Mouse (Mus musculus): ENCODE measurements around the gene Tuba1c. TPM values are rescaled to one million over a fixed set of nuclear protein-coding genes. Genes with fewer than 3 reads are reported as not detected.

The Tuba1c gene
- total RNA-seq, 4 experiments from 2014 or later: 41.1 to 59.7 (median 56.5) TPM

- DNase-seq (ENCODE audit: low spot score in 2 of 2): no peak
These were observed 34.7 kb upstream of the Tuba1c start for GRCm38 (mm10) chr15:98994957-98995520.

DNA sequence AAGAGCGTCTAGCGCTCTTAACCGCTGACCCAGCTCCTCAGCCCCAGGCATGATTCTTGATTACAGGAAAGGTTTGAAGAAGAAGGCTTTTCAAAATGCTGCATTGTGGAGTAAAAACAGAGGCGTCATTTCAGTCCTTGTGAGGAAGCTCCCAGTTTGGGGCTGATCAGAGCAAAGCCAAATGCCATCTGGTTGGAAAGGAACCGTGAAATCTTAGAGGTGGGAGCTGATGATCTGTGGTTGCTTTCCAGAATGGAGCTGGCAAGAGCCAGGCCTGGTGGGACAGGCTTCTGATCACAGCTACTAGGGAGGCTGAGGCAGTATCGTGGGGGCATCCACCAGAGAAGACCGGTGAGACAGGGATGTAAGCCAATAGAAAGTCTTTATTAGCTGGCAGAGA lies 32.9 kb upstream of the Tuba1c start:
- DNase-seq (ENCODE audit: low spot score in 2 of 2): no peak

DNA sequence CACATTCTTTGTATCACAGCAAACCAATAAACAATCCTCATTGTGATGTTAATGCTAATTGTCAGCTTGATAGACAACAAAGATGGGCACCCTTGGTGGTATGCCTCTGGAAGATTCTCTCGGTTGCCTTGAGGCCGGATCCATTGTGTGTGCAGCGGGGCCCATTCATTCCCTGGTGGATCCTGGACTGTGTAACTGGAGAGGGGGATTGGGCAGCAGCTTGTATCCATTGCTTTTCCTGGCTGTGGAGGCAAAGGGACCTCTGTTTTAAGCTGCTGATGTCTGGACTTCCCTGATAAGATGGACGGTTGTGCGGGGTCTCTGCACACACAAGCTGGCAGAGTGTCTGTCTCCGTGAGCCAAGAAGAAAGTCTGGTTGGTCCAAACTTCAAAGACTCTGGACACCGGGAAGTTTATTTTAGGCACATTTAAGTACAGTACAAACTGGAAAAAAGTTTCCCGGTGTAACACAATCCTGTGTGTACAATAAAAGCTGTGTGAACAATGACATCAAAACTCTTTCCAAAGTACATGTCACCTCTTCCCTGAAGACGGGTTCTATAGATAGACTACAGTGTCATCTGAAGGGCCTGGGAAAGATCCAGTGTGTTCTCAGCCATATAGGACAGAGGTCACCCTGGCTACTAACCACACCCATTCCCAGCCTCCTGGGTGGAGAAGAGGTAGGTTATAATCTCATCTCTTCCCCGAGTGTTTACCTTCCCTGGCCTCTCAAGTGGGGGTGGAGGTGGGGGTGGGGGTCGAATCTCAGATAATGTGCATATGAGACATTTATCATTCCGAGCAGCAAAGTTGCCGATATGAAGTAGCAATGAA lies 31.5 kb upstream of the Tuba1c start:
- no peak for DNase-seq (ENCODE audit: low spot score in 2 of 2)

- no peak for DNase-seq (ENCODE audit: low spot score in 2 of 2)
These were observed 30.9 kb upstream of the Tuba1c start for GRCm38 (mm10) chr15:98998775-98999157.

- DNase-seq (ENCODE audit: low spot score in 2 of 2): no peak
These were observed 29.0 kb upstream of the Tuba1c start for GRCm38 (mm10) chr15:99000535-99001283.

GRCm38 (mm10) chr15:99001451-99001931 lies 28.2 kb upstream of the Tuba1c start:
- no peak for DNase-seq (ENCODE audit: low spot score in 2 of 2)

DNA sequence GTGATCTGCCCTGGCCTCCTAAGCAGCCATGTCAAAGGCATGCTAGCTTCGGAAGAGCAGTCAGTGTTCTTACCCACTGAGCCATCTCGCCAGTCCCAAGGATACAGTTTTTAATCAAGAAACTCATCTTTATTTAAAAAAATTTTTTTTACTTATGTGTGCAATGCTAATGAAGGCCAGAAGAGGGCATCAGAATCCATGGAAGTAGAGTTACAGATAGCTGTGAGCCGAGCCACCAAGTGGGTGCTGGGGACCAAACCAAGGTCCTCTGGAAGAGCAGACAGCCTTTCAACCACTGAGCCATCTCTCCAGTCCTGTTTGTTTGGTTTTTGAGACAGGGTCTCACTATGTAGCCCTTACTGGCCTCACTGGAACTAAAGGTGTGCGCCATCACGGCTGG lies 26.1 kb upstream of the Tuba1c start:
- DNase-seq (ENCODE audit: low spot score in 2 of 2): no peak

DNA sequence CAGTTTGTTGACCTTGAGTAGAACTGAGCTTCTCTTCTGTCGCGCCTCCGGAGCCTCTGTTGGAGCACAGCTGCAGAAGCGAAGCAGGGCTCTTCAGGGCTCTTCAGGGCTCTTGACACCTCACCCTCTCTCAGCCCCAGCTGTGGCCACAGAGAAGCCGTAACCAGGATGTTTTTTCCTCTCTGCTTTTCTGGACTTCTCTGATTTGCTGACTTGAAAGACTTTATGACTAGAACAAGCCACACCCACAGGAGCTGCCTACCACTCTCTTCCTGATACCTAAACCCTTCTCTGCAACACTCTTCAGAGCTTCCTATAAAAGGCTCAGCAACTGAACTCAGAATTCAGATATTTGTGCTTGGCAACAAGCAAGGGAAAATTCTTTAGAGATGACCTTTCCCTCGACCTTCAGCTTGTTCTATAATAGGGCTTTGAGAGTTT lies 20.9 kb upstream of the Tuba1c start:
- no peak for DNase-seq (ENCODE audit: low spot score in 2 of 2)

DNA sequence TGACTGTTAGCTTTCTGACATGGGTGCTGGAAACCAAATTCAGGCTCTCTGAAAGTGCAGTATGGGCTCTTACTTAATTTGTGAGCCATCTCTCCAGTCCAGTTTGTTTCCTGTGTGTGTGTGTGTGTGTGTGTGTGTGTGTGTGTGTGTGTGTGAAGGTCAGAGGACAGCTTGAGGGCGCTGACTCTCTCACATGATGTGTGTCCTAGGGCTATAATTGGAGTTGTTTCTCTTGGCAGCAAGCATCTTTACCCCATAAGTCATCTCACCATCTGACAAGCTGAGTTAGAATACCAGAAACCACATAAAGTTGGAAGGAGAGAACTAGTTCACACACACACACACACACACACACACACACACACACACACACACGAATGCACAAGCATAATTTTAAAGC lies 18.8 kb upstream of the Tuba1c start:
- DNase-seq (ENCODE audit: low spot score in 2 of 2): no peak

GRCm38 (mm10) chr15:99011946-99012345 lies 17.7 kb upstream of the Tuba1c start:
- no peak for DNase-seq (ENCODE audit: low spot score in 2 of 2)

DNA sequence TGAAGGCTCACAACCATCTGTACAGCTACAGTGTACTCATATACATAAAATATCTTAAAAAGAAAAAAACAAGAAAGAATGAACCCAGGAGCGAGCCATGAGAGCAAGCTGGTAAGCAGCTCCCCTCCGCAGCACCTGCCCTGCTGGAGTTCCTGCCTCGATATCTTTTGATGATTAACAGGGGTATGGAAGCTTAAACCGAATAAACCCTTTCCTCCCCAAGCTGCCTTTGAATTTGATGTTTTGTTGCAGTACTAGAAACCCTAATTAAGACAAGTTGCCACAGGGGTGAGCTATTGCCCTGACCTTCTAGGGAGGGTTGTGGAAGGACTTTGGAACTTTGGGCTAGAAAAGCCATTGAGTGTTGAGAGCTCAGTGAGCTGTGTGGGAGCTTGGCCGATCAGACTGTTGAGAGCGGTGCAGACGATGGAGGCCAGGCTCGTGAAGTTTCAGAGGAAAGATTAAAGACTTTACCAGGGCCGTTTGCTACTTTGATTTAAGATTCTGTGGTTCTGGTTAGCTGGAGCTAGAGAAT lies 15.1 kb upstream of the Tuba1c start:
- no peak for DNase-seq (ENCODE audit: low spot score in 2 of 2)

GRCm38 (mm10) chr15:99017355-99017761 lies 12.3 kb upstream of the Tuba1c start:
- DNase-seq (ENCODE audit: low spot score in 2 of 2): no peak

- no peak for DNase-seq (ENCODE audit: low spot score in 2 of 2)
These were observed 11.7 kb upstream of the Tuba1c start for GRCm38 (mm10) chr15:99017986-99018385.

- no peak for DNase-seq (ENCODE audit: low spot score in 2 of 2)
These were observed 11.1 kb upstream of the Tuba1c start for GRCm38 (mm10) chr15:99018630-99019029.

DNA sequence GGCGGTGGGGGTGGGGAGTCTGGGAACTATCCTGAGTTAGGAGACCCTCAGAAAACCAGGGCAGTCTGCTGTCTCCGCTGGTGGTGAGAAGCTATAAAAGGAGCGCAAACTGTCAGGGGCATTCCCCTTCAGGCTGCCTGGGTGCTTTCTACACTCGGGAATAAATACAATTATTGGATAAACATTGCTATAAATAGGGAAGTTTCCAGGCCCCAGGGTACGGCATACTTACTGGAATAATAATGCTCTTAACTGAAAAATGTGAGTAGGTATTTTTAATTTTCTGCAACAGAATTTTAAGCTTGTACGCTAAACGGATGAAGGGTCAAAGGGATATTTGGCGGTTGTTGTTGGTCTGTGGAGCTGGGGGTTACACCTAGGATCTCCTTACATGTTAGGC lies 10.3 kb upstream of the Tuba1c start:
- no peak for DNase-seq (ENCODE audit: low spot score in 2 of 2)

DNA sequence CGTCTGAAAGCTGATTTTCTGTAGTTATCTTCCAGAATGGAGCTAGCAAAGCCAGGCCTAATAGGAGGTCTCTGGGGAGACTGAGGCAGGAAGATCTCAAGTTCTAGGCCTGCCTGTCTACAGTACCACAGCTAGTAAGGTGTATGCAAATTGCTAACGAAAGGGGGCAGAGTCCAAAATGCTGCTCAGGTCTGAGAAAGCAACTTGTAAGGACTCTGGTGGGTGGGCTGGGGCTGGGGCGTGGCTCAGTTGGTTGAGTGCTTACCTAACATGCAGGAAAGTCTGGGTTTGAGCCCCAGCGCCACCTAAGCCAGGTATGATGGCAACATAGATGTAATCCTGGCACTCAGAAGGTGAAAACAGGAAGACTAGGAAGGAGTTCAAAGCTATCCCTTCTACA lies 9.5 kb upstream of the Tuba1c start:
- DNase-seq (ENCODE audit: low spot score in 2 of 2): no peak

- no peak for DNase-seq (ENCODE audit: low spot score in 2 of 2)
These were observed 8.4 kb upstream of the Tuba1c start for GRCm38 (mm10) chr15:99021255-99021654.

- peak in 1 of 2 experiments; percentile 72 for DNase-seq (ENCODE audit: low spot score in 2 of 2)
These were observed 4.9 kb upstream of the Tuba1c start for GRCm38 (mm10) chr15:99024668-99025314.

GRCm38 (mm10) chr15:99025414-99025813 lies 4.3 kb upstream of the Tuba1c start:
- DNase-seq (ENCODE audit: low spot score in 2 of 2): no peak

- no peak for DNase-seq (ENCODE audit: low spot score in 2 of 2)
These were observed 3.4 kb upstream of the Tuba1c start for GRCm38 (mm10) chr15:99026259-99026658.

- no peak for DNase-seq (ENCODE audit: low spot score in 2 of 2)
These were observed 2.6 kb upstream of the Tuba1c start for GRCm38 (mm10) chr15:99027116-99027515.

Data from left cerebral cortex, adult 8-10 months (tissue).